Mouse (Mus musculus) right cerebral cortex, postnatal 14 days (tissue): ENCODE data around the gene Nrg4.
A peak's percentile ranks its signal among the peaks of the same experiment; 100 is the strongest.
"Not testable (repeated sequence)": the region's sequence is repeated elsewhere in the genome, so short reads cannot be mapped to it uniquely, and the experiment has no call there.

ENCODE experiments used
- DNase-seq: peaks from one replicate; pipeline ENCODE4 v3.0.0; 2022

Nrg4 gene

DNA sequence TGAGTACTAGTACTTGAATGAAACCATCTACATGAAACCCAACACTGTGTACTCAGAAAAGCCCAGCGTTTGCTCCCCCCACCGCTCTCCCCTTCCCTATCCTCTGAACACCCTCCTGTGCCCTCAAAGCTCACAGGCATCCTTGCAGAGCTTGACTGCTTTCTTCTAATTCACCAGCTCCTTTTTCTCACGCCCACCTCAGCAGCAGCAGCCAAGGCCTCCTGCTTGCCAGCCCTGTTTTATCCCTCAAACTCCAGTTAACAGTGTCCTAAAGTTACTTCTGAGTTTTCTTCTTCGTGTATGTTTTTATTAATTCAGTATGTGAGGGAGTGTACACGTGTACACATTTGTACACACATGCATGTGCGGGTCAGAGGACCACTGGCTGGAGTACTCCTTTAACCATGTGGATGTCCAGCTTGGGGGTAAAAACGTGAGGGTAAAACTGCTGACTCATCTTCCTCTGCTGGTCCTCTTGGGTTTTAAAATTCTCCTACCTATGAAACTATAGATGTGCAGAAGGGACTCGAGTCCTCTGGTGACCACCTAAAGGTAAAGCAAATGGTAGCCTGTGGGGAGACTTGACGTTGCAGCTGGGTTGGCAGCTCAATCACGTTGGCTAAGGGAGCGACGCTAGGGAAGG, 12.9 kb downstream of the Nrg4 start:
- no peak for DNase-seq

DNA sequence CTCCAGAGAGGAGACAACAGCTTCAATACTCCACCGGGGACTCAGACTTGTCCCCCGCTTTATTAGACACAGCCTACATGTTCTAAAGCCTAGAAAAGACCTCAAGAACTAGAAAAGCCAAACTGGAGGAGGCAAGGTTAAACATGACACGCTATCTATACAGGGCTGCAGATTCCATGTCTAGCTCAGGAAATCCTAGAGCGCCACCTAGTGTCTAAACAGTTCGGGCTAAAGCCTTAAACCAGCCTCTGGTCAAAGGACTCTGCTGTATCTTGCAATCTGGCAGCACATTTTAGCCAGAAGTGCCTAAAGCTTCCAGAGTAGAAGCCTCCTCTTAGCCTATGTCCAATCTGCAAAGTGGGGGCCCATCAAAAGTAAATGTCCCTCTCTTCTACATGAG, 15.1 kb downstream of the Nrg4 start:
- DNase-seq, result peak; percentile 66

GRCm38 (mm10) chr9:55308455-55308854, 18.2 kb downstream of the Nrg4 start:
- DNase-seq, result no peak

DNA sequence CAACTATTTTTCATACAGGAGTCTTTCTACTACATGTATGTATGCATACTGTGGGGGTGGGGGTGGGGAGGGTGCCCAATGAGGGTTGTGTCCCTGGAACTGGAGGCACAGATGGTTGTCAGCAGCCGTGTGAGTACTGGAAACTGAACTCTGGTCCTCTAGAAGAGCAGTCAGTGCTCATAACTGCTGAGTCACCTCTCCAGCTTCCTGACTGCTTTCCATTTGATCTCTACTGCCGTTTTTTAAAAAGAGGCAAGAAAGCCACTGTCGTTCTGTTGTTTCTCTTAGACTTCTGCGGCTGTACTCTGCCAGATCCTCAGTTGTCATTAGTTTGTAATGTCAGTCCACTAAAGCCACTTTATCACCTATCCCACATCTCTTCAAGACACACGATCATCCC, 19.1 kb downstream of the Nrg4 start:
- DNase-seq, result no peak

- DNase-seq, result no peak
These were observed 19.6 kb downstream of the Nrg4 start for GRCm38 (mm10) chr9:55307066-55307465.

- DNase-seq, result no peak
These were observed 30.4 kb downstream of the Nrg4 start for GRCm38 (mm10) chr9:55296221-55296620.

- no peak for DNase-seq
These were observed 34.7 kb downstream of the Nrg4 start for GRCm38 (mm10) chr9:55291966-55292365.

- DNase-seq, result no peak
These were observed 37.0 kb downstream of the Nrg4 start for GRCm38 (mm10) chr9:55289475-55290198.

- DNase-seq, result no peak
These were observed 41.4 kb downstream of the Nrg4 start for GRCm38 (mm10) chr9:55285197-55285596.

GRCm38 (mm10) chr9:55283516-55283915, 43.1 kb downstream of the Nrg4 start:
- DNase-seq, result no peak

GRCm38 (mm10) chr9:55279114-55279825, 47.4 kb downstream of the Nrg4 start:
- no peak for DNase-seq

GRCm38 (mm10) chr9:55277562-55277961, 49.1 kb downstream of the Nrg4 start:
- no peak for DNase-seq

GRCm38 (mm10) chr9:55273906-55274305, 52.7 kb downstream of the Nrg4 start:
- no peak for DNase-seq

GRCm38 (mm10) chr9:55271960-55272560, 54.6 kb downstream of the Nrg4 start:
- no peak for DNase-seq

DNA sequence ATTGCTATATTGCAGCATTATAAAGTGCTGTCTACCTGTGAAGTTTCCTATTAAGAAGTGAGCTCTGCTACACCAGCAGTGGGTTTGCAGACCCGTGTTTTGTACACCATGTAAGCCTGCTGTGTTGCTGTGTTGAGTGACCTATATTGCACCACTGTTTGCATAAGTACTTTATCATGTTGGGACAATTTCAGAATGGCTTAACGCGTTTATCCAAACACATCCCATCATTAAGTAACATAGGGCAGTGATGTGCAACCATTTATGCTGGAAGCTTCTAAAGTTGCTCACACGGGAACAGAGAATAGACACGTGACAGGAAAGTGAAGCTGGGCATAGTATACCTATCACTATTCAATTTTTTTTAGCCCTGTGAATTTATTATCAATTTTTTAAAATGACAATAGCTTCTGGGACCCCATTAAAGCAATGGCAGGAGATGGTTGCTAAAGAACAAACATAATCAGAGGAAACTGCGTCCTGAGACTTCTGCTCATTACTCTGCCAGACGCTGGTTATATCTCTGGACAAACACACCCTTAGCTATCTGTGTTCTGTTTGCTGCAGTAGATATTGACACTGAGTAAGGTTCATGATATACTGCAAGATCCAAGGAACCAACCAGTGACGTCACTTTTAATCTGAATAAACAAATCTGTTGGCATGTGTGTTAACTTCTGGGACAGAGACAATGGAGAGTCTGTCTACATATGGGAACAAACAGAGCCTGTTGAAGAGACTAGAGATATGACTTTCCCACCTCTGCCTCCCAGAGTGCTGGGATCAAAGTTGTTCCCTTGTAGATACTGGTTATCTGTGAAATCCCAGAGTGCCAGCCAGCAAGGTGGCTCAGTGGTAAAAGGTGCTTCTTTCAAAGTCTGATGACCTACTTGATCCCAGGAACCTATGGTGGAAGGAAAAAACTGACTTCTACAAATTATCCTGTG, 62.0 kb downstream of the Nrg4 start:
- no peak for DNase-seq

GRCm38 (mm10) chr9:55259741-55260140, 66.9 kb downstream of the Nrg4 start:
- no peak for DNase-seq

- no peak for DNase-seq
These were observed 69.5 kb downstream of the Nrg4 start for GRCm38 (mm10) chr9:55257105-55257504.

DNA sequence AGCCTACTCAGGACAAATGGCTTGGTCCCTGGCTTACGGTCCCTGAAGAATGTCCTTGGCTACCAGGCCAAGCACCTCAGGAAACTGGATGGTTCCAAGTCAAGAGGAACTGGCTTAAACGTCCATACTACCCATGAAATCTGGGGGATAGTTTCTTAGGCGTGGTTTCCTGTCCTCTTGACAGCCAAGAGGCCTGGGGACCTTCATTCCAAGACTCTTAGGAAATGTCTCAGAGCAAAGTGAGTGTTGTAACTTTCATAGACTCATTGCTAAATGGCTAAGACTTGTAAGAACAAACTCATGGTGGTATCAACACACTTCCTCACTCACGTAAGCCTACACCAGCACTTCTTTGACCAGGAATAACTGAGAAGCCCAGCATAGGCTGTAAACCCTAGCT, 71.0 kb downstream of the Nrg4 start:
- DNase-seq, result no peak

- no peak for DNase-seq
These were observed 71.6 kb downstream of the Nrg4 start for GRCm38 (mm10) chr9:55255056-55255455.

- DNase-seq, result no peak
These were observed 72.8 kb downstream of the Nrg4 start for GRCm38 (mm10) chr9:55253849-55254248.

DNA sequence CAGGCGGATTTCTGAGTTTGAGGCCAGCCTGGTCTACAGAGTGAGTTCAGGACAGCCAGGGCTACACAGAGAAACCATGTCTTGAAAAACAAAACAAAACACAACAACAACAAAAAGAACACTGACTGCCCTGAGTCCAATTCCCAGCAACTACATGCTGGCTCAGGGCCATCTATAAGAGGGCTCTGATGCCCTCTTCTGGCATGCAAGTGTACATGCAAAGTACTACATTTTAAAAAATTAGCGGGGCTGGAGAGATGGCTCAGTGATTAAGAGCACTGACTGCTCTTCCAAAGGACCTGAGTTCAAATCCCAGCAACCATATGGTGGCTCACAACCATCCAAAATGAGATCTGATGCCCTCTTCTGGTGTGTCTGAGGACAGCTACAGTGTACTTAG, 74.5 kb downstream of the Nrg4 start:
- not testable (repeated sequence) for DNase-seq

DNA sequence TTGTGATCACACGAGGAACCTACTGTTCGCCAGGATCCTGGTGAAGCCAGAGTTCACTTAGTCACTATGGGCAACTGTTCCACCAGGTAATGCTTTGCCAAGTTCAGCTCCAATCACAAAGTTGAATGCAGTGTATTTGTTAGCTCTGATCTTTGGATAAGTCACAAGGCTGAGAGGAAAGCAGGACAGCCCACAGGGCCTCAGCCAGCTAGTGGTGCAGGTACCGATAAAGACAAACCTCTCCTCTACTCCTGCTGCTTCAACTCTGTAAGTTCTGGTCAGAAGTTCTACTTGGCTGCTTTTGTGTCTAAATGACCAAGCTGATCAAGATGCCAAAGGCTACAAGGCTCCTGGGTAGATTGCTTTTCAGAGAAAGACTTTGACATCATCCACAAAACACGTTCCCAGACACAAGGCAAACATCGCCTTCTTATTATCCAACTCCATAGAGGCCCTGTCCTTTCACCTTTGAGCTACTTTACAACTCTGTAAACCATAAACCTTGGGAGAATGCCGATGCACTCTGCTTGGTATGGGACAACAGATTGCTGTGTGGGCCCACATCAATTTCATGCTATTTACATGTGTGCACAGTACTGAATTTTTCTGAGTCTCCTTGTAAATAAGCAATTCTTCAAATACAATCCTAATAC, 75.9 kb downstream of the Nrg4 start:
- DNase-seq, result no peak
